Mouse (Mus musculus) embryonic facial prominence, embryonic 11.5 days (tissue): ENCODE data around the gene Gm20509. TPM values are rescaled to one million over a fixed set of nuclear protein-coding genes. Genes with fewer than 3 reads are reported as not detected.
A peak's percentile ranks its signal among the peaks of the same experiment; 100 is the strongest.

Experiments used
- ATAC-seq: fragments of 200-750 bp; cut with Nextera tagmentation; replicated peaks from 2 replicates; pipeline ENCODE4 v1.8.0; 2017; ENCODE audit warnings: low read depth; ENCODE audit not compliant: insufficient number of reproducible peaks, low FRiP score, low TSS enrichment
- DNase-seq: peaks from one replicate; pipeline ENCODE4 v3.0.0-alpha.2; 2015; ENCODE audit warnings: low spot score
- H3K27ac ChIP-seq: fragments of 300-500 bp; sonication (generic); replicated peaks from 2 replicates; pipeline ENCODE4 v1.5.1; 2014; ENCODE audit warnings: mild to moderate bottlenecking, low read depth, low read length, control low read depth
- H3K27me3 ChIP-seq: fragments of 300-500 bp; sonication (generic); 2 replicates; pipeline ENCODE4 v1.6.1; 2014; ENCODE audit warnings: mild to moderate bottlenecking, low read length, moderate library complexity, mixed read lengths; ENCODE audit not compliant: control insufficient read depth, insufficient read depth
- H3K36me3 ChIP-seq: fragments of 300-500 bp; sonication (generic); replicated peaks from 2 replicates; pipeline ENCODE4 v1.6.1; 2014; ENCODE audit warnings: low read depth, mild to moderate bottlenecking, low read length, moderate library complexity, mixed read lengths; ENCODE audit not compliant: control insufficient read depth, insufficient read depth
- H3K4me1 ChIP-seq: fragments of 300-500 bp; sonication (generic); 2 replicates; pipeline ENCODE4 v1.6.1; 2014; ENCODE audit warnings: low read length, mixed read lengths; ENCODE audit not compliant: control insufficient read depth, insufficient read depth
- H3K4me2 ChIP-seq: fragments of 300-500 bp; sonication (generic); 2 replicates; pipeline ENCODE4 v1.6.1; 2014; ENCODE audit warnings: low read depth, mild to moderate bottlenecking, control low read depth, low read length, moderate library complexity
- H3K4me3 ChIP-seq: fragments of 300-500 bp; sonication (generic); 2 replicates; pipeline ENCODE4 v1.5.1; 2014; ENCODE audit warnings: low read depth, low read length, control low read depth
- H3K9ac ChIP-seq: fragments of 300-500 bp; sonication (generic); replicated peaks from 2 replicates; pipeline ENCODE4 v1.6.1; 2014; ENCODE audit warnings: mild to moderate bottlenecking, control low read depth, low read length
- H3K9me3 ChIP-seq: fragments of 300-500 bp; sonication (generic); replicated peaks from 2 replicates; pipeline ENCODE4 v1.6.1; 2016; ENCODE audit warnings: mild to moderate bottlenecking, low read length, inconsistent platforms, mixed read lengths; ENCODE audit not compliant: control insufficient read depth
- WGBS: fragments of 180-500 bp; shearing (Covaris S2); extraction: QIAGEN DNeasy Blood & Tissue Kit; methylation state at CpG from one replicate; pipeline ENCODE4 v1.1.7; 2014; 5-methylcytosine and 5-hydroxymethylcytosine counted together
- polyA plus RNA-seq: library from polyadenylated mRNA; unstranded; fragments of >200 nt; fragmentation: Nextera tagmentation; extraction: Ambion mirVana; gene quantifications from 2 replicates; pipeline ENCODE4 v1.2.1, GENCODE M21; 2014

The Gm20509 gene
- polyA plus RNA-seq, 1 experiment from 2014 or later: 0.24 TPM

DNA sequence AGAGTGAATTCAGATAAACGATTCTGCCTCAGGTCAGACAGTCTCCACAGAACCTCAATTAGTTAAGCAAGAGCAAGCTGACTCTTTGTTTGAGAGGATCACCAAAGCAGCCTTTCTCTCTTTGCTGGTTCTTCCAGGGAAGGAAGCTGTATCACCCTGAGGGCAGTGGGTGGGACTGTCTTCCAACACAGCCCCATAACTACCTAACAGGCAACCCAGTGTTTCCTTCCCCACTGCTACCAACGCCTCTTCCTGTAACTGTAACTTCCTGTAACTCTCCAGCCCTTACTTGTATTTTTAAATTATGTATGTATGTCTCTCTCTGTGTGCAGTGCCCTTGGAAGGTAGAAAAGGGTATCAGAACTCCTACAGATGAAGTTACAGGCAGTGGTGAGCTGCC, 25.2 kb downstream of the Gm20509 start:
- Histone ChIP-seq H3K9ac (no peak overlapping the region), H3K9me3 (no peaks in the 10 kb centered on the region), H3K4me2 (no peak overlapping the region), H3K27ac (no peak overlapping the region), H3K4me1 (no peaks in the 10 kb centered on the region), H3K4me3 (no peak overlapping the region), H3K36me3 (peaks cover 5% of the 10 kb centered on the region), H3K27me3 (no peaks in the 10 kb centered on the region)
- ATAC-seq: no peak
- no peak for DNase-seq
- 59% methylated on average over 2 of the region's 2 CpGs for whole genome bisulfite sequencing

- Histone ChIP-seq H3K27me3 (no peaks in the 10 kb centered on the region), H3K4me3 (no peak overlapping the region), H3K9me3 (no peaks in the 10 kb centered on the region), H3K36me3 (peaks cover 4% of the 10 kb centered on the region), H3K27ac (no peak overlapping the region), H3K9ac (no peak overlapping the region), H3K4me2 (no peak overlapping the region), H3K4me1 (no peaks in the 10 kb centered on the region)
- DNase-seq (no peak), ATAC-seq (no peak)
- WGBS: 84% methylated on average over 8 of the region's 8 CpGs
Measured at GRCm38 (mm10) chr9:73129875-73130274, 27.6 kb downstream of the Gm20509 start.

DNA sequence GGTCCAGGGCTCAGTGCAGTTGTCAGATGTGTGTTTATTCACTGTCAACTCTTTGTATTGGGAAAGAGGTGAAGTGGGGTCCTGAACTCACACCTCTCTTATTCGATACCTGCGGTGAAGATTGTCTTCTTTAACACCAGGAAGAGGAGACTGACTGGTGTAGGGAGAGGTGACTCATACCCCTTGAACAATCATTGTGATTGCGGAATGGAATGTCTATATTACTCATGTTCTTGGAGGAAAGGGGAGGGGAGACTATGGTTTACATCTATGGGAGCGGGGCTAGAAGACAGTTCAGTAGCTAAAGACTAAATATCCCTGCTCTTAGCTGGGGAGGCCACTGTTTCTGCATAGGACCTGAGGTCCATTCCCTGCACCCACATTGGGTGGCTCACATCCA, 28.3 kb downstream of the Gm20509 start:
- ATAC-seq (no peak), DNase-seq (no peak)
- H3K4me2 ChIP-seq: no peak overlapping the region
- H3K9ac ChIP-seq: no peak overlapping the region
- H3K36me3 ChIP-seq: peaks cover 2% of the 10 kb centered on the region
- no peaks in the 10 kb centered on the region for H3K27me3 ChIP-seq
- no peak overlapping the region for H3K4me3 ChIP-seq
- H3K4me1 ChIP-seq: no peaks in the 10 kb centered on the region
- H3K9me3 ChIP-seq: no peaks in the 10 kb centered on the region
- no peak overlapping the region for H3K27ac ChIP-seq
- WGBS: 96% methylated on average over 4 of the region's 4 CpGs

GRCm38 (mm10) chr9:73137341-73137886, 35.1 kb downstream of the Gm20509 start:
- H3K9ac ChIP-seq: no peak overlapping the region
- no peak overlapping the region for H3K27ac ChIP-seq
- no peak overlapping the region for H3K4me3 ChIP-seq
- ATAC-seq (peak; percentile 56; the same call in 1 of the 2 replicates), DNase-seq (peak; percentile 20)
- H3K9me3 ChIP-seq: no peaks in the 10 kb centered on the region
- H3K27me3 ChIP-seq: no peaks in the 10 kb centered on the region
- H3K36me3 ChIP-seq: no peaks in the 10 kb centered on the region
- H3K4me2 ChIP-seq: no peak overlapping the region
- no peaks in the 10 kb centered on the region for H3K4me1 ChIP-seq
- 64% methylated on average over 11 of the region's 11 CpGs for WGBS

GRCm38 (mm10) chr9:73154347-73154746, 52.1 kb downstream of the Gm20509 start:
- Histone ChIP-seq H3K27ac (no peak overlapping the region), H3K4me2 (no peak overlapping the region), H3K9me3 (no peaks in the 10 kb centered on the region), H3K36me3 (no peaks in the 10 kb centered on the region), H3K27me3 (no peaks in the 10 kb centered on the region), H3K4me1 (no peaks in the 10 kb centered on the region), H3K4me3 (no peak overlapping the region), H3K9ac (no peak overlapping the region)
- 61% methylated on average over 9 of the region's 9 CpGs for WGBS
- DNase-seq: peak; percentile 38
- ATAC-seq: no peak

DNA sequence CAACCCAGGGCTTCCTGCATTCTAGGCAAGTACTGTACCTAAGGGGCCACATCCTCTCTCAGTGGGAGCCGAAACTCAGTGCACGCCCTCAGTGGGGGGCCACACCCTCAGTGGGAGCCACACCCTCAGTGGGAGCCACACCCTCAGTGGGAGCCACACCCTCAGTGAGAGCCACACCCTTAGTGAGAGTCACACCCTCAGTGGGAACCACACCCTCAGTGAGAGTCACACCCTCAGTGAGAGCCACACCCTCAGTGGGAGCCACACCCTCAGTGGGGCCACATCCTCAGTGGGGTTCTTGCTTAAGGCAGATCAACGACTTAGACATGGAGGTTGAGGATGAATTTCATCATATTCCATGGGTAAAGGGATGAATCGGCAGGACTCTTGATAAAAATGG, 55.7 kb downstream of the Gm20509 start:
- 93% methylated on average over 4 of the region's 4 CpGs for WGBS
- Histone ChIP-seq H3K4me3 (no peak overlapping the region), H3K27ac (no peak overlapping the region), H3K9ac (no peak overlapping the region), H3K4me1 (no peaks in the 10 kb centered on the region), H3K36me3 (no peaks in the 10 kb centered on the region), H3K9me3 (no peaks in the 10 kb centered on the region), H3K27me3 (no peaks in the 10 kb centered on the region), H3K4me2 (no peak overlapping the region)
- ATAC-seq (no peak), DNase-seq (no peak)

DNA sequence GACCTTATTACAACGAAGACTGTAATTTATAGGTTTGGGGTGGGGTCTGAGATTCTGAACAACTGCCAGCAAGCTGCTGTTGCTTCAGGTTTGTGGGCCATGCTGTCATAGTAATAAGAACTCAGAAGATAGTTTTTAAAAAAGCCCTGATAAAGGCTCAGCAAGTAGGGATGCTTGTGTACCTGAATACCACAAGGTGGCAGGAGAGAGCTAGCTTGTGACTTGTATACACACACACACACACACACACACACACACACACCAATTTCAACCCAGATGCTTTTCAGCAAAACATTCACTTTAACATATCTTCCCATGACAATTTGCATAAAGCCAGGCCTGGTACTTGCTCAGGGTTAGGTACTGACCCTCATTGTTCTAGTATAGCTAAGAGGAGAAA, 57.0 kb downstream of the Gm20509 start:
- DNase-seq (peak; percentile 54), ATAC-seq (no peak)
- Histone ChIP-seq H3K27ac (no peak overlapping the region), H3K9me3 (no peaks in the 10 kb centered on the region), H3K4me1 (no peaks in the 10 kb centered on the region), H3K27me3 (no peaks in the 10 kb centered on the region), H3K4me2 (no peak overlapping the region), H3K9ac (no peak overlapping the region), H3K36me3 (no peaks in the 10 kb centered on the region), H3K4me3 (no peak overlapping the region)
- 47% methylated on average over 1 of the region's 1 CpGs for WGBS

GRCm38 (mm10) chr9:73162571-73163333, 60.5 kb downstream of the Gm20509 start:
- no peaks in the 10 kb centered on the region for H3K36me3 ChIP-seq
- WGBS: 19% methylated on average over 26 of the region's 26 CpGs
- ATAC-seq: no peak
- peak overlapping the region; percentile 22 for H3K4me2 ChIP-seq
- peak overlapping the region; percentile 30; the same call in 1 of the 2 replicates for H3K9ac ChIP-seq
- H3K9me3 ChIP-seq: no peaks in the 10 kb centered on the region
- H3K27me3 ChIP-seq: no peaks in the 10 kb centered on the region
- H3K4me3 ChIP-seq: peak overlapping the region; percentile 5; the same call in 1 of the 2 replicates
- H3K4me1 ChIP-seq: no peaks in the 10 kb centered on the region
- DNase-seq: peak; percentile 95
- no peak overlapping the region for H3K27ac ChIP-seq
